Mouse (Mus musculus): ENCODE results near the gene Cluh.

The Cluh gene

DNA sequence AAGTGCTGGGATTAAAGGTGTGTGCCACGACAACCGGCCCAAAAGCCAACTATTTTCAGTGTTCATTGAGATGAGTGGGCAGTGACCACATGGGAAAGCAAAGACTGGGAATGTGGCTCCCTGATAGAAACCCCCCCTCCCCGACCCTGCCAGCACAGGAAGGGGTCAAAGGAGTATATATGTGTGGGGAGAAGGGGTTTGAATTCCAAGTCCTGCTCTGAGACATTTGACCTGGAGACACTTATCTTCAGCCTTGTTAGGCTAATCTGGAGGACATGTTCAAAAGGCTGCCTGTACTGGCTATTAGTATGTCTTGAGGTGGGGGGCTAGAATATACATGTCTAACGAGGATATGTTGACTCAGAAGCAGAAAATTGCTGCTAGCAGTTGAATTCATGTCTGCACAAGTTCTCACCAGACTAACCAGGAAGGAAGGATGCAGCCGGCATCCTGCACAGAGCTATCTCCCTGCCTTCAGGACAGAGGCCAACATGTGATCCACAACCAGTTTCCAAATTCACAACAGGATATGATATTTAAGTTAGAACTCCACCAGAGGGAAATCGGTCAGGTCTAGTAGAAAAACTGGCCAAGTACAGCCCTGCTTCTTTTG, 23.7 kb downstream of the Cluh start:
- no peak for DNase-seq (ENCODE audit: low spot score in 2 of 2)

DNA sequence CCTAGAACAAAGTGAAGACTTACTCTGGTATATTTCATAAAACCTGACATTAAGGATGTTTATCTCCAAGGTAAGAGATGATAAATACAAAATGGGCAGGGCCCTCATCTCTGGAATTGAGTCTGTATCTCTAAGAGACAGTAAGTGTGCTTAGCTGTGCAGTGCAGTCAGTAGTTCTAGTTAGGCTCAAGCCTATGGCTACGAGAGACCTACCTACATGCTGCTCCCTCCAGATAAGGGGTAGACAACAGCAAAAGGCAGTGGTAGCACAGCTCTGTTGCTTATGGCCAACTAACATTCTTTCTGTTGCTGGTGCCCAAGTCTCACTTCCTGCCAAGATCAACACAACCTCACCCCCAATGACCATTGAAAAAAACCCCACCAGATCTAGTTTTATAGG, 24.3 kb downstream of the Cluh start:
- DNase-seq (ENCODE audit: low spot score in 2 of 2), result no peak

DNA sequence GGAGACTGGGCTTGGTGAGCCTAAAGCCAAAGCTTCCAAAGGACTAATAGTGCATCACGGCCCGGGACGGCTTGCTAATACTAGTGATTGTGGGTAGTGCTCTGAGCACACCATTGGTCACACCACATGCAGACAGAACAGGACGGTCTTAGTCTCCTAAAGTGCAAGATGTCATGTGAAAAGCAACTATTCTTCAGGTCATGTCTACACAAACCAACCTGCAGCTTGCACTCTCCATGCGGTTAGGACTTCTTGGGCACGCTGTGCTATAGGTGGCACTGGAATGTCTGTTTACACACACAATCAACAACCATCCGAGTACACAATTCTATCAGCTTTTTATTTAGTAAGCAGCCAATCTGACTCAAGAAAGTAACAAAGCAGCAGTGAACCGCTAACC, 25.4 kb downstream of the Cluh start:
- DNase-seq (ENCODE audit: low spot score in 2 of 2), result no peak

GRCm38 (mm10) chr11:74675156-74675555, 25.9 kb downstream of the Cluh start:
- DNase-seq (ENCODE audit: low spot score in 2 of 2), result no peak

GRCm38 (mm10) chr11:74692151-74692550, 42.9 kb downstream of the Cluh start:
- DNase-seq (ENCODE audit: low spot score in 2 of 2), result no peak

GRCm38 (mm10) chr11:74699505-74699904, 50.2 kb downstream of the Cluh start:
- DNase-seq (ENCODE audit: low spot score in 2 of 2), result no peak

GRCm38 (mm10) chr11:74704068-74704467, 54.8 kb downstream of the Cluh start:
- DNase-seq (ENCODE audit: low spot score in 2 of 2), result no peak

DNA sequence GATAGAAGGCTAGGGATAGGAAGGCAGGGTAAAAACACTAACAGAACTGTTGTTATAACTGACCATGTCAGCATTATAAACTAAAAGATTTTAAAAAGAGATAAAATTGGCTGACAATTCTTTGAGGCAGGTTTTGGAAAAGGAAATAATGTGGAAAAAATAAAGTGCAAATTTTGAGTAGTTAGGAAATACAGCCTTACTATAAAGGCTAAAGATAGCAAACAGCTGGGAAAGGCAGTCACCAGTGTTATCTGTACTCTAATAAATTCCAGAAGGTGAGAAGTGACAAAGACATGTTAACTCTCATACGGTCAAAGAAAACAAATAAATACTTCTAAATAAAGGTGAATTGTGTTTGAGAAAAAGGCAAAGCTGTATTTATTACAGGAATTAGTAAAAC, 59.5 kb downstream of the Cluh start:
- DNase-seq (ENCODE audit: low spot score in 2 of 2), result no peak

DNA sequence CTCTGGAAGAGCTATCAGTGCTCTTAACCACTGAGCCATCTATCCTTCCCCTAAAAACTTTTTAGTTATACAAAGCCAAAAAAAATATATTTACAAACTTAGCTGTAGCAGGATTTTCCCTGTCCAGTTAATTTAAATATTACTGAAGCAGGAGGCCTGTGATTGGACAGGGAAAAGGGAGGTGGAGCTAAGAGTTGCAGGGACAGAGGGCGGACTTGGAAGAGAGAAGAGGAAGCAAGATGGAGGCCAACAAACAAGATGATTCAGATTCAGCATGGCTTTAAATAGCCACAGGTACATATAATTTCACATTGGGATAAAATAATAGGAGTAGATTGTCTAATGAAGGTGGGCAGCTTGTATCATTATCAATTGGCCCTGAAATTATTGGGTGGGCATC, 61.4 kb downstream of the Cluh start:
- DNase-seq (ENCODE audit: low spot score in 2 of 2), result no peak

DNA sequence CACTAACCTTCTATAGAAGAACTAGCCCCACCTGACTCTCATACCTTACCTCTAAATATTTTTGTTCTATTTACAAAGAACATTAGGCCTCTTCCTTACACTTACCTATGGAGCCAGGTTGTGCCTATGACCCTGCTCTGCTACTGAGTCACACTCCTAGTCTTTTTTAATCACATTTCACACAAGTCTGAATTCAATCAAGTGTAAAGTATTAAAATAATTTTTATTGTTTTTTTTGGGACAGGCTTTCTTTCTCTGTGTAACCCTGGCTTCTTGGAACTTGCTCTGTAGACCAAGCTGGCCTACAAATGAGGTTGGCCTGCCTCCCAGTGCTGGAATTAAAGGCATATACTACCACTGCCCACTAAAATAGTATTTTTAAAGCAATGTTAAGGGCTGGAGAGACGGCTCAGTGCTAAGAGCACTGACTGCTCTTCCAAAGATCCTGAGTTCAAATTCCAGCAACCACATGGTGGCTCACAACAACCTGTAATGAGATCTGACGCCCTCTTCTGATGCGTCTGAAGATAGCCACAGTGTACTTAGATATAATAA, 66.8 kb downstream of the Cluh start:
- no peak for DNase-seq (ENCODE audit: low spot score in 2 of 2)

All from urinary bladder, adult 18-20 months (tissue).